In genomic region chr11:103098531-103099190, GRCm38 (mm10) we compare ENCODE assay signal across 11 mouse cellular contexts. TPM values are rescaled to one million over a fixed set of nuclear protein-coding genes. Genes with fewer than 3 reads are reported as not detected.
A peak's percentile ranks its signal among the peaks of the same experiment; 100 is the strongest.
DNase-seq lines count a peak whose midpoint lies in the region; ATAC-seq and TF ChIP-seq lines count a peak whose summit lies in the region.
"Had no signal": no experiment of that assay in that cellular context is flagged by ENCODE, and none has a peak within 500 bp of the region (broad histone marks: within the 10 kb centered on the region; RNA-seq: fewer than 3 reads in every experiment).

No protein-coding gene starts in this region.

- H3K4me1 ChIP-seq in cerebellum, adult 2 months (ENCODE audit: control insufficient read depth, insufficient read depth, low read length) = peaks cover 2% of the 10 kb centered on the region
- H3K4me1 ChIP-seq in kidney, embryonic 14.5 days (ENCODE audit: control insufficient read depth, insufficient read depth, low read length) = peaks cover 59% of the 10 kb centered on the region
- H3K4me1 ChIP-seq in kidney, adult 2 months (ENCODE audit: control insufficient read depth, insufficient read depth, low read length) = peaks cover 9% of the 10 kb centered on the region; the same call in 1 of the 2 replicates
- H3K4me1 ChIP-seq in heart, embryonic 12.5 days (replicated peaks) = peaks cover 75% of the 10 kb centered on the region

- no peaks in the 10 kb centered on the region for H3K27me3 ChIP-seq in cerebellum, adult 2 months (ENCODE audit: control insufficient read depth, insufficient read depth, low read length)
- H3K27me3 ChIP-seq in kidney, embryonic 14.5 days (ENCODE audit: control insufficient read depth, insufficient read depth, low read length) = no peaks in the 10 kb centered on the region; the same call in 1 of the 2 replicates
- H3K27me3 ChIP-seq in kidney, adult 2 months (replicated peaks; ENCODE audit: control insufficient read depth, insufficient read depth, low read length) = no peaks in the 10 kb centered on the region
- peaks cover 16% of the 10 kb centered on the region for H3K27me3 ChIP-seq in heart, embryonic 12.5 days (replicated peaks)

- H3K9me3 ChIP-seq in kidney, embryonic 14.5 days (ENCODE audit: control insufficient read depth, low read length) = no peaks in the 10 kb centered on the region
- H3K9me3 ChIP-seq in heart, embryonic 12.5 days (replicated peaks) = no peaks in the 10 kb centered on the region
- H3K9me3 ChIP-seq: embryonic facial prominence, embryonic 12.5 days; stomach, embryonic 15.5 days had no signal

- H3K4me2 ChIP-seq in kidney, embryonic 14.5 days (replicated peaks; ENCODE audit: low read depth, low read length) = no peak overlapping the region
- no peak overlapping the region for H3K4me2 ChIP-seq in heart, embryonic 12.5 days
- H3K4me2 ChIP-seq: embryonic facial prominence, embryonic 12.5 days; stomach, embryonic 15.5 days had no signal

- no peak for ATAC-seq in kidney, embryonic 14.5 days (ENCODE audit: low FRiP score, low TSS enrichment)
- ATAC-seq in heart, embryonic 12.5 days (ENCODE audit: insufficient number of reproducible peaks, low FRiP score) = no peak
- ATAC-seq: forebrain, embryonic 14.5 days had no signal

- no peaks in the 10 kb centered on the region for H3K36me3 ChIP-seq in kidney, embryonic 14.5 days (ENCODE audit: control insufficient read depth, insufficient read depth, low read length)
- no peaks in the 10 kb centered on the region for H3K36me3 ChIP-seq in kidney, adult 2 months (ENCODE audit: control insufficient read depth, insufficient read depth, low read length)
- H3K36me3 ChIP-seq in heart, embryonic 12.5 days = no peaks in the 10 kb centered on the region
- H3K36me3 ChIP-seq: embryonic facial prominence, embryonic 12.5 days; stomach, embryonic 15.5 days had no signal

- TF ChIP-seq POLR2A in cerebellum, adult 2 months (IDR thresholded peaks at IDR 0.05; ENCODE audit: borderline replicate concordance, insufficient read depth, low read length) = no peak
- no peak for TF ChIP-seq POLR2A in kidney, adult 2 months (IDR thresholded peaks at IDR 0.05; ENCODE audit: low read depth, low read length)

- 68% methylated on average over 11 of the region's 11 CpGs for WGBS in cerebellum, adult 2 months
- 45% methylated on average over 11 of the region's 11 CpGs for WGBS in kidney, embryonic 14.5 days
- 80% methylated on average over 11 of the region's 11 CpGs for WGBS in kidney, adult 2 months
- WGBS in heart, embryonic 12.5 days = 60% methylated on average over 11 of the region's 11 CpGs

- no peak overlapping the region for H3K27ac ChIP-seq in cerebellum, adult 2 months (ENCODE audit: insufficient read depth, low read length)
- H3K27ac ChIP-seq in kidney, embryonic 14.5 days (ENCODE audit: low read depth, low read length) = peak overlapping the region; percentile 30; the same call in 1 of the 2 replicates
- H3K27ac ChIP-seq in kidney, adult 2 months (ENCODE audit: insufficient read depth, low read depth, low read length) = no peak overlapping the region
- H3K27ac ChIP-seq in heart, embryonic 12.5 days (ENCODE audit: poor library complexity, severe bottlenecking) = peak overlapping the region; percentile 60; the same call in 1 of the 2 replicates
- H3K27ac ChIP-seq: embryonic facial prominence, embryonic 12.5 days; stomach, embryonic 15.5 days had no signal

- H3K9ac ChIP-seq in kidney, embryonic 14.5 days (ENCODE audit: low read depth, low read length) = no peak overlapping the region; the same call in 1 of the 2 replicates
- no peak overlapping the region; the same call in 1 of the 2 replicates for H3K9ac ChIP-seq in heart, embryonic 12.5 days
- H3K9ac ChIP-seq: embryonic facial prominence, embryonic 12.5 days; stomach, embryonic 15.5 days had no signal

- peak; percentile 32 for DNase-seq in cerebellum, adult 8-10 months
- no peak for DNase-seq in cerebellum, adult 2 months
- DNase-seq in kidney, adult 2 months = no peak
- DNase-seq in kidney, postnatal 25 days = peak; percentile 48 to 57
- no peak for DNase-seq in thymus, postnatal 4 days
- DNase-seq in thymus, adult 18-20 months = no peak

- no peak overlapping the region for H3K4me3 ChIP-seq in cerebellum, adult 2 months (replicated peaks; ENCODE audit: insufficient read depth, low read depth, low read length)
- H3K4me3 ChIP-seq in kidney, embryonic 14.5 days (ENCODE audit: low read length) = no peak overlapping the region
- no peak overlapping the region for H3K4me3 ChIP-seq in kidney, adult 2 months (ENCODE audit: insufficient read depth, low read depth, low read length)
- H3K4me3 ChIP-seq in heart, embryonic 12.5 days = no peak overlapping the region
- H3K4me3 ChIP-seq: embryonic facial prominence, embryonic 12.5 days; stomach, embryonic 15.5 days had no signal

- TF ChIP-seq CTCF in cerebellum, adult 2 months (IDR thresholded peaks at IDR 0.05; ENCODE audit: borderline replicate concordance, insufficient read depth, low read depth, low read length) = no peak
- TF ChIP-seq CTCF in kidney, adult 2 months (conservative IDR thresholded peaks at IDR 0.05; ENCODE audit: insufficient read depth, insufficient read length, low read depth, low read length) = no peak

RNA-seq across cellular contexts. Expression of gene Plcd3, which starts 2.8 kb away (rescaled TPM):
- 11.8 and 13.1 TPM in 2 replicates for polyA plus RNA-seq in cerebellum, adult 2 months (2012; rRNA removed)
- polyA plus RNA-seq in kidney, embryonic 14.5 days (2014; fragmentation: Nextera tagmentation; extraction: Ambion mirVana) = 3.2 and 4.4 TPM in 2 replicates
- polyA plus RNA-seq in kidney, adult 2 months (2012; rRNA removed) = 14.9 and 18.1 TPM in 2 replicates
- 5.8 and 6.6 TPM in 2 replicates for polyA plus RNA-seq in heart, embryonic 12.5 days (2016; fragmentation: Nextera tagmentation; extraction: Ambion mirVana)

RNA-seq across cellular contexts. Expression of gene Acbd4, which starts 2.8 kb away (rescaled TPM):
- 60.4 and 61.5 TPM in 2 replicates for polyA plus RNA-seq in cerebellum, adult 2 months (2012; rRNA removed)
- polyA plus RNA-seq in kidney, embryonic 14.5 days (2014; fragmentation: Nextera tagmentation; extraction: Ambion mirVana) = 15.8 and 16.9 TPM in 2 replicates
- polyA plus RNA-seq in kidney, adult 2 months (2012; rRNA removed) = 119 and 130 TPM in 2 replicates
- polyA plus RNA-seq in heart, embryonic 12.5 days (2016; fragmentation: Nextera tagmentation; extraction: Ambion mirVana) = 13.5 and 13.8 TPM in 2 replicates

RNA-seq across cellular contexts. Expression of gene Hexim1, which starts 17.4 kb away (rescaled TPM):
- polyA plus RNA-seq in cerebellum, adult 2 months (2012; rRNA removed) = 25.5 and 28.8 TPM in 2 replicates
- 7.1 and 8.9 TPM in 2 replicates for polyA plus RNA-seq in kidney, embryonic 14.5 days (2014; fragmentation: Nextera tagmentation; extraction: Ambion mirVana)
- polyA plus RNA-seq in kidney, adult 2 months (2012; rRNA removed) = 24.9 and 26.4 TPM in 2 replicates
- polyA plus RNA-seq in heart, embryonic 12.5 days (2016; fragmentation: Nextera tagmentation; extraction: Ambion mirVana) = 2.8 and 3.0 TPM in 2 replicates

RNA-seq across cellular contexts. Expression of gene Hexim2, which starts 33.6 kb away (rescaled TPM):
- polyA plus RNA-seq in cerebellum, adult 2 months (2012; rRNA removed) = 20.9 and 23.0 TPM in 2 replicates
- polyA plus RNA-seq in kidney, embryonic 14.5 days (2014; fragmentation: Nextera tagmentation; extraction: Ambion mirVana) = 8.3 and 10.3 TPM in 2 replicates
- 3.8 and 4.0 TPM in 2 replicates for polyA plus RNA-seq in kidney, adult 2 months (2012; rRNA removed)
- polyA plus RNA-seq in heart, embryonic 12.5 days (2016; fragmentation: Nextera tagmentation; extraction: Ambion mirVana) = 7.8 and 8.4 TPM in 2 replicates

Comparison
In these comparisons a context has a peak if more than half of its experiments do, and no peak if none do; other contexts are left out.
1. DNase-seq: peak in cerebellum, adult 8-10 months (single experiment) and kidney, postnatal 25 days (2 of 2); none in cerebellum, adult 2 months (0 of 2), kidney, adult 2 months (single experiment), thymus, postnatal 4 days (single experiment) and thymus, adult 18-20 months (0 of 2).
2. H3K27ac ChIP-seq: peak in kidney, embryonic 14.5 days (single experiment) and heart, embryonic 12.5 days (single experiment); none in cerebellum, adult 2 months (single experiment) and kidney, adult 2 months (single experiment).